Mouse (Mus musculus): ENCODE measurements at regions not wholly inside any gene's neighbourhood (a gene's known extent, or its start where the extent isn't known, plus 50 kb on each side); places are given as distances from the start of the nearest gene placed in this dataset.
A peak's percentile ranks its signal among the peaks of the same experiment; 100 is the strongest.

- no peak for DNase-seq (ENCODE audit: low read depth, low spot score)
Measured at GRCm38 (mm10) chr16:78490245-78490644, 86.3 kb downstream of the D16Ertd472e start.

DNA sequence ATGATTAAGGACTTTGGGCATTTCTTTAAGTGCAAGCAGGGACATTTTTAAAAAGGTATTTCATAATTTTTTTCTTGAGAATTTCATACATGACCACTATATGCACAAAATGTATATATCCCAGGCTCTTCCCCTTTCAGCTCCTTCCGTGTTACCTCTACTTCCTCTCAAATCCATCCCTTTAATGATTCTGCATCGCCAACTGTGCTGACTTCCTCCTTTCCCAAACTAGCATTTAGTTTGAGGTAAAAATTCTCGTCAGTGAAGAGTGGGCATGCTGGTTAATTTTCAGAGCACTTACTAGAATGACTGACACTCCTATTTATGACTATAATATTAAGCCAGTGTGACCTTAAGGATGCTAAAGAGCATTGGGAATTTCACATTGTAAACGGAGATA lies 86.9 kb downstream of the D16Ertd472e start:
- no peak for DNase-seq (ENCODE audit: low read depth, low spot score)

DNA sequence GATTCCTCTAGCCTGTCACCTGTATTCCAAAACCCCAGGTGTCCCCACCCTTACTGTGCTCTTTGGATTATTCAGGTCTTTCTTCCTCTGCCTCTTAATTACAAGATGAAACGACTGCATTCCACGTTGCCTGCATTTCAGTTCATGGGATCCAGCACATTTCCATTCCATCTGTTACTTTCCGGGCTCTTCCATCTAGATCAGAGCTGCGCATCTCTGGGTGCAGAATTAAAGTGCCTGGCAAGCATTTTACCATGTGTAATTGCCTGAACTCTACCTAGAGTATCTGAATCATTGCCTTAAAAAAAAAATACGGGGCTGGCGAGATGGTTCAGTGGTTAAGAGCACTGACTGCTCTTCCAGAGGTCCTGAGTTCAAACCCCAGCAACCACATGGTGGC lies 90.0 kb downstream of the D16Ertd472e start:
- no peak for DNase-seq (ENCODE audit: low read depth, low spot score)

DNA sequence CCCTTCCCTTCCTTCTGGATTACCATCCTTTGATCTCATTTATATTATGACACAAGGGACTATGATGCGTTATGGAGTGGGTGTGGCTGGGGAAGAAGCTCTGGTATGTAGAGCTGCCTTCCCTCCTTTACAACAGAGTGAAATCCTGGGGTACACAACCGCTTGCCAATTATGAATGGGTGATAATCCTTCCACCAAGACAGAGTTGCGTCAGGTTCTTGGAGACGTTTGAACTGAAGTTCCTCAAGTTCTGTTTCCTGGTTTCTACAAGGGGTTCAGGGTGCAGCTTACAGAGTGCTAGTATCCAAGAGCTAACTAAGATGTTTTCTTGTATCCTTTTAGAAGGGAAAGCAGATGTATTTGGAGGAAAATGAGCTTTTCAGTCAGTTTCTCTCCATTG lies 92.2 kb downstream of the D16Ertd472e start:
- DNase-seq (ENCODE audit: low read depth, low spot score): no peak

- no peak for DNase-seq (ENCODE audit: low read depth, low spot score)
Measured at GRCm38 (mm10) chr16:78481571-78481970, 94.9 kb downstream of the D16Ertd472e start.

DNA sequence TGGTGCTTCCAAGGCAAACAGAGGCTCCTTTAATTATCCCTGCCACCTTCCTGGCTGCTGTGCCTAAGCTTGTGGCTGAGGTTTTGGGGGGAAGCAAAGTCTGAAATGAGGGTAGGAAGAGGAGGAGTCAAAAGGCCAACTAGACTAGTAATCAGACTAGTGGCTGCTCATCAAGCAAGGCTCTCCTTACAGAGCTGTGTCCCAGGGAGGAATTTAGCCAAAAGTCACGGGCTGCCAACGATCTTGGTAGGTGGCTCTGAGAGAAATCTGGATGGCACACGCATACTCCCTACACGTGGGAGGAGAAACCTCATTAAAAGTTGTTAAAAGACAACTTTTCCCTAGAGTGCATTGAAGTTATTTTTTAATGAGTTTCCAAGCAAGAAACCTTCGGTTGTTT lies 95.4 kb downstream of the D16Ertd472e start:
- no peak for DNase-seq (ENCODE audit: low read depth, low spot score)

DNA sequence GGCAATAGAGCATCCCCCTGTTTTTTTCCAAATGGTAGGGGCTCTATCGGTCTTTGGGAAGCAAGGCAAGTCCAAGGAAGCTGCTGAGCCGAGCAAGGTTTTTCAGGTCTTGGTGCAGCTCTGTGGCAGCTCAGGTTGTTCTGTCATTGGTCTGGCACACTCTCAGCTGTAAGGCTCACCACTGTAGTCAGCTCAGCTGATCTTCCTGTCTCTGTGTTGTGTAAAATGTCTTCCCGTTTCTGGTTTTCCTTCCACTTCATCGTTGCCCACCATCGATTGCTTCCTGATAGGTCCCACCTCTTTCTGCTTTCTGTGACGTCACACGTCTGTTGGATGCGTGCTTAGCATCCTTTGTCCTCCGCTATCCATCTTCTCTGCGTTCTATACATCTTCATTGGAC lies 96.2 kb downstream of the D16Ertd472e start:
- no peak for DNase-seq (ENCODE audit: low read depth, low spot score)

- no peak for DNase-seq (ENCODE audit: low read depth, low spot score)
Measured at GRCm38 (mm10) chr16:78473456-78473855, 96.5 kb upstream of the Btg3 start.

- DNase-seq (ENCODE audit: low read depth, low spot score): no peak
Measured at GRCm38 (mm10) chr16:78459996-78460395, 83.0 kb upstream of the Btg3 start.

- no peak for DNase-seq (ENCODE audit: low read depth, low spot score)
Measured at GRCm38 (mm10) chr16:78457731-78458151, 80.7 kb upstream of the Btg3 start.

DNA sequence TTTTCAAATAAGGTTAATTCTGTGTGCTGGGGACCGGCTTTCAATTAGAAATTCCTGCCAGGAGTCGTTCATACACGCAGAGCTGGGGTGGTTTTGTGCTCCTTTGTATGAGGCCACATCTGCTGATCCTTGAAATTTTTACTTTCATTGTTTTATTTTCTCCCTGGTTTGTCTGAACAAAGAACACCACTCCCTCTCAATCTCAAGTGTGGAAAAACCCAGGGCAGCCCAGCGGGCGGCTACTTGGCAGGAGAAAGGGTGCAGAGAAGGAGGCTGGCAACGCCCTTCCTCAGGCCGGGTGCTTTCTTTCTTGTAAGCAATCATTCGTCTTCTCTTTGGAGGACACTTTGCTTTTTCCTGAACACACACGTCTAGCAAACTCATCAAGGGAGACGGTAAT lies 79.4 kb upstream of the Btg3 start:
- no peak for DNase-seq (ENCODE audit: low read depth, low spot score)

DNA sequence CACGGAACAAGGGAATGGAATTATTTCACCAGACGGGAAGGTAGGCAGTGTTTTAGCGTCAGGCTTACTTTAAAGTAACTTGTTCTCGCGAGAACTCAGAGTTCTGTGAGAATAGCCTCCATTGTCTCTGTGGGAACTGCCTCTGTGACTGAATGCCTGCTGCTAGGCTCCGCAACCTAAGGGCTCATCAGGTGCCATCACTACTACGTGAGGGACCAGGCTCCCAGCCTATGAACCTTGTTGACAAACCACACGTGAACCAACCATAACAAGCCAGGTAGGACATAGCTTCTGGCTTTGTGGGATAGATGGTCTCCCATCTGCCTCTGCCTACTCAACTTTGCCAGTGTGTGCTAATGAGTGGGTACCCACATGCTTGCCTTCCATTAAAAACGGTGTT lies 77.5 kb upstream of the Btg3 start:
- no peak for DNase-seq (ENCODE audit: low read depth, low spot score)

GRCm38 (mm10) chr16:78452303-78452702 lies 75.3 kb upstream of the Btg3 start:
- peak; percentile 60 for DNase-seq (ENCODE audit: low read depth, low spot score)

DNA sequence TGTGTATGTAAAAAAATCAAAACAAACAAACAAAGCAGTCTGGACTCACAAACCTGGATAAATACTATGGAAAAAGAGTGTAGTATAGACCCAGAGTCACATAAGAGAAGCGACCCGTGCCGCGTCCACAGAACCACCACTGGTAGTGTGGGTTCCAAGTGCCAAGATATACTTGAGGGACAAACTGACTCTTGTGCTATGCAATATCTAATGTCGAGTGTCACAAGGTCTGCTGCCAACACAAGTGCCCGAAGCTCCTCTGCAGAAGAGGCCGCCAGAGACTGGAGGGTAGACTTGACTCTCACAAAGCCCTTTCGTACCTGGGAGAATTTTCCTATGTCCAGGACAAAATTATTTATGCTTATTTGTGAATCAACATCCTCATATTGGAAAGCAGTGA lies 74.8 kb upstream of the Btg3 start:
- DNase-seq (ENCODE audit: low read depth, low spot score): no peak

GRCm38 (mm10) chr16:78451251-78451650 lies 74.3 kb upstream of the Btg3 start:
- DNase-seq (ENCODE audit: low read depth, low spot score): no peak

DNA sequence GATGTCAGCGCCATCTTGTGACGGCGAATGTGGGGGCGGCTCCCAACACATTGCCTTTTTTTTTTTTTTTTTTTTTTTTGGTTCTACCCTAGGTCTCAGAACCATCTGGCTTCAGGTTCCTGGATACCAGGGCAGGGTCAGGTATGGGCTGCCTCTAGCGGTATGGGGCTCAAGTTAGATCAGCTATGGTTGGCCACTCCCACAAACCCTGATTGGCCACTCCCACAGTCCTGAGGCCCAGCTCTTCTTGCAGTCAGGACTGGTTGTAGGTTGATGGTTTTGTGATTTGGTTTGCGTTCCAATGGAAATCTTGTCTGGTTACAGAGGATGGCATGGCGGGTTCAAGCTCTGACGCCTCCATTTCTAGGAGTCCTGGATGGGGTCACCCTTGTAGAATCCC lies 72.2 kb upstream of the Btg3 start:
- DNase-seq (ENCODE audit: low read depth, low spot score): no peak

DNA sequence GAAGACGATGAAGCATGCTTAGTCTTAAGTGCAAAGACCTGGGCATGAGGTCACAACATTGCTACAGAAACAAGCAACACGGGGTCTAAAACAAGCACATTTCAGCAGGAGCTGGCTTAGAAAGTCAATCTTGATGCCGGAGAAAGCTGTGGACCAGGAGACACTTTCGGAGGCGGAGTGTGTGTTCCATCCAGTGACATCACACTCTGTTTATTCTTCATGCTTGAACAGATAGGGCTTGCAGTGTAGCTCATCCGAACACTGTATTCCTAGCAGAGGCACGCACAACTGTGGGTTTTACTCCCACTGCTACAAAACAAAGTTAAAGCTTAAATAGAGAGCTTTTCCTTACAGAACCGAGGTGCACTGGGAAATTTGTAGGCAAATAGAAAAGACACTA lies 66.3 kb upstream of the Btg3 start:
- DNase-seq (ENCODE audit: low read depth, low spot score): no peak

- DNase-seq (ENCODE audit: low read depth, low spot score): no peak
Measured at GRCm38 (mm10) chr16:78442830-78443229, 65.8 kb upstream of the Btg3 start.

DNA sequence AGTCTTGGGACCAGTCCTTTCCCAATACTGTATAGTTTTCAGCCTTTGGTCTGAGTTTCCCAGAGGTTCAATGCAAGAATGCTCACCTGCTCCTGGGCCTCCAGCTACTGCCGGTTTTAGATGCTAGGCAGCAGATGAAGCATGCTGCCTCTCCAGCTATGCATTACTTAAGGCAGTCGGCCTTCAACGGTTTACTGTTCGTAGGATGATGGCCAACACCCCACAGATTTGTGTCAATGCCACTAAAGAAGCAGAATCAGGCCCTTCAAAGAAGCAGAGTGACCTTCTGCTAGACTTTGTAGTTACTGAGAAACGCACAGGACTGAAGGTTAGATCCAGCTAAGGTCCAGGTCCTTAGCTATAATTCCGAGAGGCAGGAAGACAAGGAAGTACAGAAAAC lies 65.0 kb upstream of the Btg3 start:
- no peak for DNase-seq (ENCODE audit: low read depth, low spot score)

DNA sequence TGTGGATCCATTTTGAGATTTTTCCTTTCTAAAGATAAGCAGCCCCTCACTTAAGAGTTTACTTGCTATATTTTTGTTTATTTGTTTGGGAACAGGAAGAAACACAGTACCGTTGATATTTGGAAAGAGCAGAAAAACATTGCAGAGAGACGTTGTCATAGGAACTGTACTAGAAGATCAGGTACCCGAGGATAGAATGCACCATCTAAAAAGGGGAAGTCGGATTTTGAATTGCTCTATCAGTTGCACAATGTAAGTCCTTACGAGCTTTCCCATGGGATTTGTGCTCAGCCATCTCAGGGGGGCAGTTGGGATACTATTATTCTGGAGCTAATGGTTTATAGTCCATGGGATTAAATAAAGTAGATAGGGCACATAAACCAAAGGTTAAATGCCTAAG lies 58.7 kb upstream of the Btg3 start:
- no peak for DNase-seq (ENCODE audit: low read depth, low spot score)

GRCm38 (mm10) chr16:78427470-78428041 lies 50.6 kb upstream of the Btg3 start:
- no peak for DNase-seq (ENCODE audit: low read depth, low spot score)

All from retina, adult 2 months (tissue).